Mouse (Mus musculus) urinary bladder, adult 2 months (tissue): Measurements from ENCODE around the gene Fhl3. TPM values are rescaled to one million over a fixed set of nuclear protein-coding genes. Genes with fewer than 3 reads are reported as not detected.
A peak's percentile ranks its signal among the peaks of the same experiment; 100 is the strongest.

Experiments
- DNase-seq: peaks from one replicate; pipeline ENCODE4 v3.0.0; 2022; ENCODE audit warnings: low spot score
- polyA plus RNA-seq: library from polyadenylated mRNA; depleted of rRNA; stranded (reverse); fragments of >200 nt; gene quantifications from 2 replicates; pipeline ENCODE4 v1.2.3, GENCODE M21; 2012; rRNA removed

Gene Fhl3
- 2.7 and 5.2 TPM in 2 replicates for polyA plus RNA-seq

DNA sequence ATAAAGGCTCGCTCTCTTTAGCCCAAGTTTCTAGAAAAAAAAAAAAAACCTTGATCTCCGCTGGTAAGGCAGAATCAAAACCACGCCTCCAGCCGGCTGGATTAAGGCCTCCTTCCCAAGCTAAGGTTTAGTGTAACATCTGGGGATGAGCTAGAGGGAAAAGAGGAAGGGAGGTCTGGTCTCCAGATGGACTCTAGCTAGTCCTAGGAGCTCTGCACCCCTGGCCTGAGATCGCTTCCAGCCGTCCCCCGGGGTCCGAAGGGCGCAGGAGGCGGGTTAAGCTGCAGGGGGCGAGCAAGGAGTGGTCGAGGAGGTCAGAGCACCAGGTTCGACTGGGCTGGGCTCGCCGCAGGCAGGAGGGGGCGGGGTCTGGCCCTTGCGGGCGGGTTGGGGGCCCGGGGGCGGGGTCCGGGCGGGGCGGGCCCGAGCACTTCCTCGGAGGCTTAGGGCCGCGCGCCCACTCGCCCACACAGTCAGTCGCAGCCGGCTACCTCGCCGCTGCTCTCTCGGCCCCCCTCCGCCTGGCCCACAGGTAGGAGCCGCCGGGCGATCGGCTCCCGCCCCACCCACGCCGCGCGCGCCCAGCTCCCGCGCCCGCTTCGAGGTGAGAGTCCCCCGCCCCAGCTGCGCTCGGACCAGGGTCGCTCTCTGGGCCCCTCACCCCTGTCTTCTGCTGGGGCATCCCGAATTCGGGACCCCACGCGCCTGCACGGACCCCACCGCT, at the start of gene Fhl3:
TSS of gene Fhl3 (plus strand) at position 454 of the 724 bp plus-strand sequence.
- peak; percentile 51 for DNase-seq

DNA sequence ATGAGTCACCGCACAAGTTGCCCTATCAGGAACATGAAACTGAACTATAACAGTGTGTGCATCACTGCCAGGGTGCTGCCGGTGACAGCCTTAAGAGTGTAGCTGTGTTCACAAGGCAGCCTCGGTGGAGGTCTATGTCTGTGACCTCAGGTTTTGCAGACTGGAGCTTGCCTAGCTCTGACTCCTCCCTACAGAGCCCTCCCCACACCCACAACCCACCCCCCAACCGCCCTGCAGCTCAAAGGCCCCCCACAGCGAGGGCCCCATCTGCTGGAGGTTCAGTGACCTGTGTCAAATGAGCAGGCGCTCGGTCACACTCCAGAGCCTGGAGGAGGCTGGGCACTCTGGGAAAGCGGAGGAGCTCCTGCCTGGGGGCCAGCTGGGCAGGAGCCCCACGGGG, 47.6 kb upstream of the Fhl3 start:
- no peak for DNase-seq

DNA sequence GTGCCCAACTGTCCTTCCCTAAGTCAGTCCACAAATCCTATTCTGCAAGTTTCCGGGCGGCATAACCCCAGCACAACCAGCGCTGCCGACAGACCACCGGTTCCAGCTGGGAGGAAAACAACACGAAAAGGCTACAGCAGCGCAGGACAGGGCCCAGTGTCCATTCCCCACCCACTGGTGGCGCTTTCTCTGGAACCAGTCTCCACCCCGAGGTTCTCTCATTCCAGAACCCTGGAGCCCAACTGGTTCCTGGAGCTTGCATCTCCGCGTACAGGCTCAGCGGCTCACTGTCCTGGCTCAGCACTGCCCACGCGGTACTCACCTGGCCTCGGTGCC, 44.0 kb upstream of the Fhl3 start, which contains the start of gene Pou3f1:
TSS of gene Pou3f1 (plus strand) at position 290 of the 336 bp plus-strand sequence.
- DNase-seq = no peak

DNA sequence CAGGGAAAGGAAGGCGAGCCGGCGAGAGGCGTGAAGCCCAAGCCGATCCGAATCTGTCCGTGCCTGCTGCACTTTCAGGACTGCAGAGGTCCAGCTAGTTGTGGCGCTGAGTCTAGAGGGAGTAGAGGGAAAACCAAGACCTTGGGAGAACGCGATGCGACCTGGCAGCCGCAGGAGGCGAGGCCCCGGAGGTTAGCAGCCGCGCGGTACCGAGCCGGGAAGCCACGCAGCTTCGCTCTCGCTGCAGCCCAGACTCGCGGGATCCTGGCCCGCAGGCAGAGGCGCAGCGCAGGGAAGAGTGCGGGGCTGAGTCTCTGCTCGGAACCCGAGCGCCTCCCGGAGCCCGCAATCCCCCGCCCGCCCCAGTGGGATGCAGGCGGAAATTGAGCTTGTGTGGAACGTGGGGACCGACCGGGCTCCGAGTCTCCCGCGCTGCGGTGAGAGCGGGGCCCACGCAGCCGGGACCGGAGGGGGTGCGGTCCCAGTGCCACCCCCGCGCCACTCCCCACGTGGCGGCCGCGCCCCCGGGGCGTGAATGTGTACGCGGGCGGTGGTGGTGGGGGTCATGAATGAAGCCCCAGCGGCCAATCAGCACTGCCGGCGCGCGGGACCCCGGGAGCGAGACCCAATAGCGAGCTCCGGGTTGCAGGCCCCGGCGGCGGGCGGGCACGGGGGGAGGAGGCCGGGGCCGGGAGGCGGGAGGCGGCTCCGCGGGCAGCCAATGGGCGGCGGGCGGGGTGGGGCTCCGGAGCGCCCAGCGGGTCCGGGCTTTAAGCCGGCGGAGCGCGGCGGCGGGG, 43.4 kb upstream of the Fhl3 start:
- DNase-seq = peak; percentile 57

DNA sequence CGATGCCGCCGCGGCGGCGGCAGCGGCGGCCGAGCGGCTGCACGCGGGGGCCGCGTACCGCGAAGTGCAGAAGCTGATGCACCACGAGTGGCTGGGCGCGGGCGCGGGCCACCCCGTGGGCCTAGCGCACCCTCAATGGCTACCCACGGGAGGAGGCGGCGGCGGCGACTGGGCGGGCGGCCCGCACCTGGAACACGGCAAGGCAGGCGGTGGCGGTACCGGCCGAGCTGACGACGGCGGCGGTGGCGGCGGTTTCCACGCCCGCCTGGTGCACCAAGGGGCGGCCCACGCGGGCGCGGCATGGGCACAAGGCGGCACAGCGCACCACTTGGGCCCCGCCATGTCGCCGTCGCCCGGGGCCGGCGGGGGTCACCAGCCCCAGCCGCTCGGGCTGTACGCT, 42.7 kb upstream of the Fhl3 start:
- no peak for DNase-seq

DNA sequence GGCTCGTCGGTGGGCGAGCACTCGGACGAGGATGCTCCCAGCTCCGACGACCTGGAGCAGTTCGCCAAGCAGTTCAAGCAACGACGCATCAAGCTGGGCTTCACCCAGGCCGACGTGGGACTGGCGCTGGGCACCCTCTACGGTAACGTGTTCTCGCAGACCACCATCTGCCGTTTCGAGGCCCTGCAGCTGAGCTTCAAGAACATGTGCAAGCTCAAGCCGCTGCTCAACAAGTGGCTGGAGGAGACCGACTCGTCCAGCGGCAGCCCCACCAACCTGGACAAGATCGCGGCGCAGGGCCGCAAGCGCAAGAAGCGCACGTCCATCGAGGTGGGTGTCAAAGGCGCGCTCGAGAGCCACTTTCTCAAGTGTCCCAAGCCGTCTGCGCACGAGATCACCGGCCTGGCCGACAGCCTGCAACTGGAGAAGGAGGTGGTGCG, 42.1 kb upstream of the Fhl3 start:
- no peak for DNase-seq

DNA sequence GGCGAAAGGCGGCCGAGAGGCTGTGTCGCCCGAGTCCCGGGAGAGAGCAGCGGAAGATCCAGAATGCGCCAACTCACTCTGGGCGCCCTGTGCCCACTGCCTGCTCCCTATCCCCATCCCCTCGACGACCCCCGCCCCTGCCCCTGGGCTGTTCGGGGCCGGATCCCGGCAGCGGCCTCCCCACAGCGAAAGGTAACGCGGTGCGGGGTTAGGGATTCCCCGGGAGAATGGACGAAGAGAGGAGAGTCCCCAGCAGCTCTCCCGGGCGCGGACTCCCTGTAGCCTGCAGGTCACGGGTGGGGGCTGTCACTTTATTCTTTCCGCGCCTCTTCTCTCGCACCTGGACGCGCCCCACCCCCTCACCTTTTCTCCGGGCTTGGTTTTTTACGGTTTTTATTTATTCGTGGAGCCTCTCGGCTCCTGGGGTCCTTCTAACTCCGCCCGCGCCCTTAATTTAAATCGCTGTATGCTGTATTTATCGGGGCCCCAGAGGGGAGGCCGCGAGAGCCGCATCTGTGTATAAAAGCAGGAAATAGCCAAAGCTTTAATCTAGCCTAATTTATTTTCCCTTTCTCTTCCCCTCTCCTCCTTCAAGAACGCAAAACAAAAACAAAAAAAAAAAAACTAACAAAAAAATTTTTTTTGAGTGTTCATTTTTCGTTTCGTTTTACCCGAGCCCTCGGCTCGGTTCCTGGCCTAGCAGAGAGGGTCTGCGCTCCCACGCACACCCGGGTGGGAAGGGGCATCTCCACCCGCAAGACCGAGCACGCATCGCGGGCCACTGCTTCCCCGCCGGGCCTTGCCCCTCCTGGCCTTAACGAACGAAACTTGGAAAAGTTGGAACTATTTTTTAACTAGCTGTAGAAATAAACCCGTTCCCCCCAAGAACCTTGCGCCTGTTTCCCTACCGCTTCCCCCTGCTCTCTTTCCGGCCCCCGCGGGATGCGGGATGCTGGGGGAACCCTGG, 41.0 kb upstream of the Fhl3 start:
- no peak for DNase-seq

DNA sequence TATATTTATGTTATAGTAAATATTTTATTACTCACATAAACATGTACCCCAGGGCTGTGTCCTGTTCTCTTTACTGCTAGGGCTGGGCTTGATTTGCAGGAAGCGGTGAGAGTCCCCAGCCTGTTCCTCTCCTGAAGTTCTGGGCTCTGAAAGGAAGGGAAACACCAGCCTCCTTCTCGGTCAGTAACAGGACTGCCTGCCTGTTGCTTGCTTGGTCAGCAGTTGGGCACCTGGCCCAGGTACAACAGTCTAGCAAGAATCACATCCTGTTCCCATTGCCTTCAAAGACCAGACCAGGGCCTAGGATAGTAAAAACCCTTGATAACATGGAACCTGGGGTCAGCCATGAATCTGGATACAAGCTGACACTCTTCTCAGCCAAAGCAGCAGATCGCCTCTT, 39.9 kb upstream of the Fhl3 start:
- no peak for DNase-seq

DNA sequence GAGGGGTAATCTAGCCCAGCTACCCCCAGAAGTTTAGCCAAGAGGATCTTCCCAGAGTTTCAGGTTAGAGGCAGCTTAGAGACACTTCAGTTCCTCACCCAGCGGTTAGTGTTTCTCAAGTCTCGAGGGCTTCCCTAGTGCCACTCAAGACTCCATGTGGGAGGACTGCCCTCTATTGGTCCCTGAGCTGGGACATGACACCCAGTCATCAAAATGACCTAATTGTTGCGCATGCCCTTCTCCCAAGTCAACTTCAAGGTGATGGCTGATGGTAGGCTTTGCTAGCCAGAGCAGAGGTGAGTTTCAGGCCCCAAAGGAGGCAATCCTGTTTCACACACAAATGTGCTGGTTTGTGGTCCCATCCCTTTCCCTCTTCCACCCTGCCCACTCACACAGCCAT, 37.5 kb upstream of the Fhl3 start:
- DNase-seq = no peak

DNA sequence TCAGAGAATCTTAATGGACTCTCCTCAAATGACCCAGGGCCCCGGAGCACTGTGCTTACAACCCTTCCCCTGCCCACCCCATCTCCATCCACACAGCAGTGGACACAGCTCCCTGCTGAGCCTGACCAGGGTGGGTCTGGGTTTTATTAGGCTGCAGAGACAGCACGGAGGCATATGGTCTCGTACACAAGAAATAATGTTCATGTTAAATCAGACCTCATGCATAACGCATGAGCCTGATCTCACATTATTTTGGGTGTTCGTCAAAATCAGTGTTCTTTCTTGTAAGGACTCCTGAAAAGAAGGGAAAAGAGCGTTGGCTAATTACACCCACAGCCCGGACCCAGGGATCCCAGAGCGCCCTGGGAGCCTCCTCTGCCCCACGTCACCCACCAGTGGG, 36.3 kb upstream of the Fhl3 start:
- no peak for DNase-seq

DNA sequence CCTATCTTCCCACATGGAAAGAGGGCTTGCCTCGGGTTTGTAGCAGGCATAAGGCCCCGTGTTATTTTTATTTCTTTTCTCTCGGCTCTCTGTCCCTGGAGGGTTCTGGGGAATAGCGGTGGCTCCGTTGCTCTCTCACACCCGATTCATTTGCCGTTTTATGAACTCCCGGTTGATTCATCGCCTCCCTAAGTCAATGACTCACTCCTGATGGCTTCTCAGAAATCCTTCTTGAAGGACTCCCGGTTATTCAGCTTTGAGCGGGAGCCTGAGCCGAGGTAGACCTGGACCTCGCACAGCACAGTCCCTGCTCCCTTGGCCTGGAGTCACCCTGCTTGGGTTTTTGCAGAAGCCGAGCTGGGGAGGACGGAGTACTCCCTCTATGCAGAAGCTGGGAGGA, 35.9 kb upstream of the Fhl3 start:
- no peak for DNase-seq

DNA sequence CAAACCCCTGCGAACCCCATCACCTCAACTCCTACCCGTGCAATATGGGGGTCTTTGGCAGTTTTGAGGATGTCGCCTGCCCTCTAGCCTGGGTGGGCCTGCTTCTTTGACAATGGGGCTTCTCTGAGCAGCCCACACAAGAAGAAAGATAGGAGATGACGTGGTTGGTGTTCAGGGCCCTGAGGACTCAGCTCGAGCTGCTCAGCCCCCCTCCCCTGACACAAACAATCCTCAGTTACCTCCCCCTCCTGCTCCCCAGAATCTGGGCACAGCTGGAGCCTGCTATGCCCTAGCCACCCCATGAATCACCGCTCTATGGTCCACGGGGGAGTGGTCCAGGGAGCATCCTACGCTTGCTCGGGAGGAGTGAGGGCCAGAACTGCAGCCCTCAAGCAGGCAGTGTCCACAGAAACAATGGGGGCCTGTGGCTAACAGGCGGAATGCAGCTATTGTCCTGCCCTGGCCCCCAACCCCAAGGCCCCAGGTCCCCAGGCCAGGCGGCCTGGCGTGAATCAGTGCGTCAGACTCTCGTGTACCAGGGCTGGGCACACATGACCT, 32.9 kb upstream of the Fhl3 start:
- no peak for DNase-seq

DNA sequence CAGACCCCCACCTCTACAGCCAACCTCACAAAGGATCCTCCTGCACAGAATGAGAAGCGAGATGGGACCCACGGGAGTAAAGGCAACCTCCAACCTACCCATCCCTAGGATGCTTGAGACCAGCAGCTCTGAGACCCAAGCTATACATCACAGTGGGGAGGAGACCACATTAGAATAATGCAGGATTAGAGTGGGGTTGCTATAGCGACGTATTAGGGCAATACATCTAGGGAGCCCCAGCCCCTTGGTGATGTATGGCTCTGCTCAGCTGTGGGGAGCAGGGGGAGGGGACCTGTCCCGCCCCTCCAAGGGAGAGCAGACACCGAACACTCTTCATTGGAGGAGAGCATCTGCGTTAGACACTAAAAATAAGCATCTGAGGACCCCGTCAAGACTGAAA, 32.4 kb upstream of the Fhl3 start:
- DNase-seq = no peak

DNA sequence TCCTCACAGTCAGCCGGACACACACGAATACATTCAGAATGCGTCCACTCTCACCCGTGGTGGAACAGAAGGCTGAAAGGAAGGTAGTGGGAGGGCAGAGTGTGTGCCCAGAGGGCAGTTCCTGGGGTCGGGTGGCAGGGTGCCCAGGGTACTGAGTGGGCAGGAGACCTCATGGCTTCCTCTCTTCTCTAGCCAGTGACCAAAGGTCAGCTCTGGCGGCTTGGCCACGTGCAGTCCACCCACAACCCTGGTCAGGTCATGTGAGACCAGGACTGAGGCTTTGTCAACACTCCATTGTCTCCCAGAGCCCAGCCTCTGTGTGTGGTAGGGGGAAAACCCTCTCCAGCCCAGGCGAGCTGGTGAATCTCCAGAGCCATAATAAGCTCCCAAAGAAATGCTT, 30.3 kb upstream of the Fhl3 start:
- DNase-seq = no peak

DNA sequence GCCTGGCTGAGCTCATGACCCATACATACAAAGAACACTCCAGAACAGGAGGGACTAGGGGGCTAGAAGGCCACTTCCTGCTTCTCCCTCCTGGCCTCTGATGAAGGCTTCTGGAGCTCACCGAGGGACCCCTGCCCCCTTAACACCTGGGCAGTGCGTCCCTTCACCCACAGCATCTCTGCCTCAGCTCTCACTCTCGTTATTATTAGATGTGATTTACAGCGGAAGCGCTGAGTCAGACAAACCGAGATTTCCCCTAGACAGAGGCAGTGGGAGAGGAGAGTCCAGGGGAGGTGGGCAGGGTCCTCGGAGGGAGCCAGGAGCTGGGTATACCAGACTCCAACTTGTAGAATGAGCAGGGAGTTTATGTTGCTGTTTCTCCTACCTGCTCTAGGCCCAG, 28.9 kb upstream of the Fhl3 start:
- no peak for DNase-seq

DNA sequence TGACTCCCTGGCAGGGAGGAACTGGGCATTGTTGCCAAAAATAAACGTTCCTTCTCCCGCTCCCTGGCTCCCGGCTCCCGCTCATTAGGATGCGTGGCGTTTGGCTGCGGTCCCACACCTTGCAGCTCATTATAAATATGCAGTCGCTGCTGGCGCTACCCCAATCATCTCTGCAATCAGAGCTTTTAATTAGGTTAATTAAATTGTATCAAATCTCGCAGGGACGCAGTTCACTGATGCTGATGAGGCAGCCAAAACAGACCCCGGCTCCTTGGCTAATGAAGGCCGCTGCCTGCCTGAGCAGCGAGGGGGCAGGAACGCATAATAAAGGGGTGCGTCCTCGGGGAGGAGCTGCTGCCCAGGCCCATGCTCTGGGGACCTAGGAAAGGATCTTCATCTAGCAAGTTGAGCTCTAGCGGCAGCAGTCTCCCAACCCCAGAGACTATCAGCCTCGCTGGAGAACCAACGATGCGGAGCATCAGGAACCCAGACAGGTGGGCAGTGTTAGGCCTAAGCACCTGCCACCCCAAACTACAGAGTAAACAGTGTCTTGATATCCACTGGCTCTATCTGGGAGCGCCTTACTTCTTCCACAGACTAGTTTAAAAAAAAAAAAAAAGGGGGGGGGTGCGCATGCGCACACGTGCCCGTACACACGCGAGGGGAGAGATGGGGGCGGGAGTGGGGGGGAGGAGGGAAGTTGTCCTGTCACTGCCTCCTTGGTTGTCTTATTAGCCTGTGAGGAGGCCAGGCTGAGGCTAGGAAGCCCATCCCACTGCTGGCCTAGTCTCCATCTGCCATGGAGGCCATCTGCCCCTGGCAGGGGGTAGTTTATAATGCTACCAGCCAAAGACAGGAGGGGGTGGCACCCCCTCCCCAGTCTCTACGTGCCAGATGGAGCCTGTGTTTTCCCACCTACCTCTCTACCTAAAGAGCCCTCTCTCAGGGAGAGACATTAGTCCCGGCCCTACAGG, 27.9 kb upstream of the Fhl3 start:
- no peak for DNase-seq

DNA sequence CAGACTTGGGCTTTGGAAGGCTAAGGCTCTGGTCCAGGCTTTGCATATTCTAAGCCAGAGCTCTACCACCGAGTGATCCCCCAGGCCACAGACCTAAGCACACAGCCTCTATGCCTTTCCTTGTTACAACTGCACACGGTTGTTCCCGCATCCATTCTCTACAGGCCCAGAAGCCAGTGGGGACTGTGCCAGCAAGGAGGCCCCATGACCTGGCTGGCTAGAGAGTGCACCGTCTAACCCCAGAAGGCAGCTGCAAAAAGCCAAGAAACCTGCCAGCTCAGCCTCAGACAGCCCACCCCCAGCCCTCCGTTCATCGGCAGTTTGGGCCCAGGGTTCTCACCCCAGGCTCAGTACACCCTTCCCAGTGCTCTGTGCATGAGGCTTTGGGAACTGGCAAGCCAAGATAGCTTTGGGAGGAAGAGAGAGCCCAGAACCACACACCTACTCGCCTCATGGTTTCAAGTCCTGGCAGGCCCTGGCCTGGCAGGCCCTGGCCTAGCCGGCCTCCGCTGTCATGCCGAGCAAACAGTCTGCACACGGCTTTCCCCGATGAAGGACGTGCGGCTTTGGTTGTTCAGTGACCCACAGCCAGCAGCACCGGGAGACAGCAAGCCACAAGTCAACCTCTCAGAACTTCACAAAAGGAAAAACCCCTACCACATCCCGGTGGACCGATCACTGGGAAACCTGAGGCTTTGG, 26.0 kb upstream of the Fhl3 start:
- DNase-seq = peak; percentile 23

DNA sequence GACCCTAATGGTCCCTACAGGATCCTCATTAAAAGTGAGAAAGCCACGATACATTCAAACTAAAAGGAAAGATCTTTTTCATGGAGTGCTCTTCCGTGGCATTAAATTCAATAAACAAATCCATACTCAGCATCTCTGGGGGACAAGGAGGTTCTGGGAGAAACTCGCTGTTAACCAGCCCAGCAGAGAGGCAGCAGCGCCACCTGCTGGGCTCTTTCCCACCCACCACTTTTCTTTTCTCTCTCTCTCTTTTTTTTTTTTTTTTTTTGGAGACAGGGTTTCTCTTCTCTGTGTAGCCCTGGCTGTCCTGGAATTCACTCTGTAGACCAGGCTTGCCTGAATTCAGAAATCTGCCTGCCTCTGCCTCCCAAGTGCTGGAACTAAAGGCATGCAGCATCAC, 25.5 kb upstream of the Fhl3 start:
- no peak for DNase-seq

DNA sequence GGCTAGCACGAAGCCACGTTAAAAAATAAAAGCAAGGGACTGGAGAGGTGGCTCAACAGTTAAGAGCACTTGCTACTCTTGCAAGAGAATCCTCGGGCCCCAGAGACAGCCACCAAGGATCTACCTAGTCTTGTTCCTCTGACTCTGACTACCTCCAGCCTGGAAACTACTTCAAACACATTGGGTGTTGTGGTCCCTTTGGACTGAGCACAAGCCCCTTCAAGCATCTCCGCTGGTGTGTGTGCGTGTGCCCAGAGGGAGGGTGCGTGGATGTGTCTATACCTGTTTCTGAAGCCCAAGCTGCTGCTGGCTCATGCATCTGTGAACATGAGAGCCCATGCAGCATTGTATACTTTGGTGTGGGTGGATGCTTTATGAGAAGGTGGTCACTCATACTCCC, 24.5 kb upstream of the Fhl3 start:
- no peak for DNase-seq

DNA sequence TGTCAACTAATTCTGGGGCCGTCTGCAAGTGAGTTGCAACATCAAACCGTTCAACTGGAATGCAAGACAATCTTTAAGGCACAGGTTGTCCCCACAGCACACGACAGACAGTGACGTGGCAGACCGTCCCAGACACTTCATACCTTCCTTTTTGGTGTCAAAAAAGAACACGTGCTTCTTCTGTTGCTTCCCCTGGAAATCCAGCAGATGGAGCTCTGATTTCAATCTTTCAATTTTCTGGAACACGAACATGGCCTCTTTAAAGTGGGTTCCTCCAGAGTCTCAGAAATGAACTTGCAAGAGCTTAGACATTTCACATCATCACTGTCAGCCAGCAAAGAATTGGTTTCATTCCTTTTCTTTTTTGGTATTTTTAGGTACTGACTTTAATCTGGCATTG, 18.2 kb upstream of the Fhl3 start:
- DNase-seq = no peak
